Mouse (Mus musculus): ENCODE measurements around the gene Trub2.

DNA sequence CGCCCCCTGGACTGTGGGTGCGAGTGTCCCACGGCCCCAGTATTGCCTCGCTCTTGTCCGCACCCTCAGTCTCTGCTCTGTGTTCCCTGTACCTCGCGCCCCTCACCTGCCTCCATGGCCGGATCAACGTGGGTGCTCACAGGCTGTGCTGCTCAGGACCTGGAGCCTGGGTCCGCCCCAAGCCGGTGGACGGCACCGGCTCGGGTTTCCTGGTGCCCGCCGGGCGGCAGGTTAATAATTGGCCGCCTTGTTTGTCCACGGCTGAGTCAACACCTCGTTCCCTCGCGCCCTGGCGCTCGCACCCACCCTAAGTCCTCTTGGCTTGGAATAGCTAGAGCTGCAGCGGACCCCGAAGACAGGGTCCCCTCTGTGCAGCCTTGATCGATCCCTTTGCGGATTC, 36.8 kb downstream of the Trub2 start, which contains the start of gene Gm13420:
- TF ChIP-seq EP300 (IDR thresholded peaks at IDR 0.05; ENCODE audit: insufficient read depth, low read depth, low read length): no peak
- no peak for TF ChIP-seq CTCF (IDR thresholded peaks at IDR 0.05)
